Mouse (Mus musculus) retina, postnatal 7 days (tissue): ENCODE measurements around the gene Rtl3.

Experiments
- DNase-seq: peaks from one replicate; pipeline ENCODE4 v3.0.0-alpha.2; 2012; ENCODE audit warnings: low read depth, low spot score

Rtl3 gene

DNA sequence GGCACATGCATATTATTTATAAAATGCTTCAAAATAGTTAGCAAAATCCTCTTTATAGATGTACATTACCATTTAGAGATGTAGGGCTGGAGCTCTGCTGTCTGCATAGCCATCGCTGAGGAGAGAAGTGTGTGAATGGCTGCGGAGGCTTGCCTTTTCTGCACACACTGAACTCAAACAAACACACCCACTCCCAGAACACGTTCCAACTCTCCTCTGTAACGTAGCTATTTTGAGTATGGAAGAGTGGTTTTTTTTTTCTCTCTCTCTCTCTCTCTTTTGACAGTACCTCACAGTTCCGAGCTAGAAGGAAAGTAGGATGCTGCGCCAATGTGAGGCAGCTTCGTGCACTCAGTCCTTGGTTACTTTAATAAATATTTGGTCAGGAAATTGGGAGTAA is at the start of gene Rtl3:
Gene Rtl3, minus strand, starts transcription at position 236 of the 400 bp plus-strand sequence.
- no peak for DNase-seq

DNA sequence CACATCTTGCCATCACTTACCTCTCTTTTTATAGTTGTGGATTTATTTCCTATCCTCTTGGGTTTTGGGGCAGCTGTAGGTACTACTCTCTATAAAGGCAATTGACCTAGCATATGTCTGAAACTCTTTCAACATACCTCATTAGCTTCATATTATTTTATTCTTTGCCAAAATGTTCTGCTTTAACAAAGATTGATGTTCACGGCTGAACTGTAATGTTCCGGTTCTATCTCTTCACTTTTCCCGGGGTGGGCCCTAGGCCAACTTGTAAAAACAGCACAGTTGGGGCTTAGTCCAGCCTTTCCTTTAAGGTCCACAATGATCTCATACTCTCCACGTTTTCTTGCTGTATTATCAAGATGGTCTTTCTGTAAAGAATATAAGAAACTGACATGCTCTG is 31.9 kb upstream of the Rtl3 start:
- no peak for DNase-seq

DNA sequence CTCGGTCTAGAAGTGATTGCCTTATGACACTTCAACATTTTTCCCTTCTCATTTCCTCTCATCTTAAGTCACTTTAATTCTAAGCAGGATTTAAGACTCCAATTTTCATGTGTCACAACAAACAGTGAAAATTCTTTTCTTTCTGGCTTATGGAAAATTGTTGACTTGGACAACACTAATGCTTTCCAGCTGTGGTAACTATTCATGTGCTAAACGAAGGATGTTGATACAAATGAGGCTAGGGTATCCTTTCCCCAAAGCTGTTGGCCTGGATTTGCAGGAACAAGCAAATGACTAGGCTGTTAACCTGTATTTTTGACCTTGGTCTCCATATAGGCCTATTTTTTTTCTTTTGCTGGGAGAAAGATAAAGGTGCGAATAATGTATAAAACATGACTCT is 31.4 kb upstream of the Rtl3 start:
- DNase-seq, result no peak

DNA sequence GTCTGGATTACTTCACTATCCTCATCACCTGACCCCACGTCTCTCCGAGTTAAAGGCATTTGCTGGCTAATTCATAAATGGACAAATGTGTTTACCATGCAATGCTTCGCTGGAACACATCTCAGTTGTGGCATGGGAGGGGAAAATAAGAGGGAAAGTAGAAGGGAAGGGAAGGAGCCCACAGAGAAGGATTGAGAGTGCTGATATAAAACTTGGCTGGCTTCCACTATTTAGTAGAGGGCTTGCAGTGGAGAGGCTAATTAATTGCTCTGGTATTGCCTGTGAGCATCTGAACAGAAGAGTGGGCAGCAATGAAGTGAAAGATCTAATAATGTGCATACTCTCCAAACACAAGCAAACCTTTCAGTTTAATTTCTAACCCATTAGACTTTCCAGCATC is 31.0 kb upstream of the Rtl3 start:
- DNase-seq, result no peak

DNA sequence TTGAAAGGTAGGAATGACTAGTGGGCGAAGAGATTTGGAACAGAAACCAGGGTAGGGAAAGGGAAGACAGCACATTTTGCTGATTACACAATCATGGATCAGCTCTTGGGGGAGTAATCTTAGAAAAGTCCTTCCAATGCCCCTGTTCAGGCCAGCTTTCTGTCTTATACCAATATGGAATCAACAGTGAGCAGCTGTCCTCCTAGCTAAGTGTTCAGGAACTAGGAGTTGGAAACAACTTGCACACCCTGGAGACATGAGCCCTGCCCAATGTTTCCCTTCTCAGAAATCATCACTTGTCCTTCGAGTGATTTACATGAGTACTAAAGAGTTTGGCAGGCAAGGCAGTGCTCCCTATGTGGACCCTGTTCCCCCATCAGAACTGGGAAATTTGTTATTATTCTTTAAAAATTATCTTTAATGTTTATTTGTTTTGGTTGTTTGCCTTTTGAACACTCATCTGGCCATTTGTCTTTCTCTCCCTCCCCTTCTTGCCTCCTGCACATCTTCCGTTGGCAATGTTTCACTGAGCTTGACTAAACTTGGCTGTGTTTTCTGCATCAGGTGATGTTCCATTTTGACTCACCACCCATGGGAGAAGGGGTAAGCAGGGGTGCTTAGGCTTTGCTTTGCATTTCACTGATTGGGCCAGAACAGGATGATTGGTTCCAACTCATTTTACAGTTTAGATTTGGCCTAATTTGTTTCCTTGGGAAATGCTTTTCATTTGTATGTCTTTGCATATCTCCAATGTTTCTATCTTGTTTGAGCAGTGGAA is 13.3 kb upstream of the Rtl3 start:
- DNase-seq, result no peak

DNA sequence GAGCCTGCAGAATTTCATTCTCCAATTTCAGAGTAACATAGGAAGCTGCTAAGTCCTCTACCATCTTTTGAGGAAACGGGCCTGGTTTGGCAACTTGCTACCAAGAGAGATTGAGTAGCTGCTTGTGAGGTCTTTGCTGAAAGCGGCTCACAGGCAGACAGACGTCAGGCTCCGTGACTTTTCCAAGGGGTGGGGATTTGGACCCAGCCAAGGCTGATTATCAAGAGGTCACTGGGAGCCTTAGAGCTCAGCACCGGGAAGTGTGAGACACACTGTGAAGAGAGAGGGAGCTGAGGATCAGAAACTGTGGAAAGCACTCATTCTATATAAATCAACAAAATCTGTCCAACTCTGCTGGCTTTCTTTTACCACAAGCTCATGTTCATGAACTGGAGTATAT is 853 bp downstream of the Rtl3 start:
- no peak for DNase-seq

DNA sequence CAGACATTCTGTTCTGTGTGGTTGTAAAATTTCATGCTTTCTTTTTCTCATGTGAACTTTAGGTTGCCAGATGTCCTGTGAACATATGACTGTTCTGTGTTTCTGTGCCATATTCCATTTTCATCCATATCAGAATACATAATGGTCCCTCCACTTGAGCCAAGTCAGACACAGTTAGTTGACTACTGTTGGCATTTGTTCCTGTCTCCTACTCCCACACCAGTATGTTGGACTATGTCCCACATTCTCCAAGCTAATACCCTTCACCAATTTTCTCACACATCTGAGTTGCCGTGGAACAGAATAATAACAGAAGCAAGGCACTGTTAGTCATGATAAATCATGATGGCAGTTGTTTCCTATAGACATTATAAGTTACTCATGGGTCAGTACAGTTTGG is 9.9 kb downstream of the Rtl3 start:
- DNase-seq, result no peak

DNA sequence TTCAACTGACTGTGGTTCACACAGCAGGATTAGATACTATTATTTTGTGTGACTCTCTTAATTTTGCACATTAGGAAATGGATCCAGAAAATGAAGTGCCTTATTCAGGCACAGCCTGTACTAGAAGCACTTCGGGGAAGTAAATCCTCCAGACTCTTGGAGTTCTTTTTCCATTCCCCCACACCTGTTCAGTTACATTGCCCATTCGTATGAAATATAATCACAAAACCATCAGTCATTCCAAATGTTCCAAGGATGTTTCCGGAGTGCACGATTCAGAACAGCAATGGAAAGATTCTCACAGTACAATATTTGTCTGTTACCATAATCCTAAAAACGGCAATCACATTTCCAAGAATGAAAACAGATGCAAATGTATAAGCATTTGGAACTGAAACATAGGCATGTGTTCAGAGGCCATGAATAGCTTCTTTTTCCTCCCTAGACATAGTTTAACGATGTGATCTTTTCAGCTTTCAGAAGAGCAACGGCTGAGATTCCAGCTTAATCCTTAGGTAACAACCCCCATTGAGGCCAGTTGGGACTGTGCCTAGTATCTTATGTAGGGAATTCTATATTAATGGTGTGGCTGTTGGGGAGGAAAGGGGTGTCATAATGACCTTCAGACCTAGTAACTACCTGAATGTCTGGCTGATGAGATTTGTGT is 30.8 kb downstream of the Rtl3 start:
- no peak for DNase-seq

DNA sequence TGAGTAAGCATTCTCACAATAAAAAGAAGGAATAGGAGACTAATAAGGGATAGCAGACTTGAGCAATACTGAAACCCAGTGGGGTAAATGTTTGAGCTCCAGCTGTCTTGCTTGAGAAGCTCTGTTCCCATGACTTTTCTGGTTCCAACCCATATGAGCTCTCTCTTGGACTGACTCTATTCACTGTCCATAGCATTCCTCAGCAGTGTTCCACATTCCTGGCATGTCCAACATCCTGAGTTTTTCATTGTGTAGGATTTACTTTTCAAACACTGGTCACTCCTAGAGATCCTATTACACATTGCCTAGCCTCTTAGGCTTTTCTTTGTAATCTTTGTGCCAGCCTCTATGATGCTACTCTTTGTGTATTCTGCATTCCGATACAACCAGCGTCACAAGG is 36.1 kb downstream of the Rtl3 start:
- no peak for DNase-seq

DNA sequence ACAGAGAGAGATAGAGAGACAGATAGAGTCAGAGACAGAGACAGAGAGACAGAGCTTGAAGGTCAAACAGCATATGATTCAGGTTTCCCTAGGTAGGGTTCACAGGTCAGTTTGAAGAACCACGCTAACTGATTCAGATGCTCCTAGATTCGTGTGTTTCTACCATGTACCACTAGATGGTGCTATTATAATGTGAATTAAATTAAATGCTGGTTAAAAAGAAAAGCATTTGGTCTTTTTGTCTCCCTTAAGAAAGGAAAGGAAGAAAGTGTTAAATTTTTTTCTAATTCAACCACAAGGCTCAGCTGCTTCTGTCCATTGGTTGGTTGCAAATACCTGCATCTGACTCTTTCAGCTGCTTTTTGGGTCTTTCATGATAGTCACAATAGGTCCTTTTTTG is 45.8 kb downstream of the Rtl3 start:
- peak; percentile 20 for DNase-seq
